Mouse (Mus musculus) hindbrain, embryonic 16.5 days (tissue): ENCODE data around the gene Fbxl16. TPM values are rescaled to one million over a fixed set of nuclear protein-coding genes. Genes with fewer than 3 reads are reported as not detected.

Experiments
- ATAC-seq: fragments of 200-750 bp; cut with Nextera tagmentation; 2 replicates; pipeline ENCODE4 v1.8.0; 2017; ENCODE audit warnings: moderate TSS enrichment, moderate library complexity
- H3K27ac ChIP-seq: fragments of 300-500 bp; sonication (generic); 2 replicates; pipeline ENCODE4 v1.5.1; 2014; ENCODE audit warnings: low read depth, mild to moderate bottlenecking, control low read depth, low read length, moderate library complexity
- H3K27me3 ChIP-seq: fragments of 300-500 bp; sonication (generic); replicated peaks from 2 replicates; pipeline ENCODE4 v1.6.1; 2014; ENCODE audit warnings: low read length; ENCODE audit not compliant: control insufficient read depth, insufficient read depth
- H3K36me3 ChIP-seq: fragments of 300-500 bp; sonication (generic); 2 replicates; pipeline ENCODE4 v1.6.1; 2014; ENCODE audit warnings: mild to moderate bottlenecking, low read length, moderate library complexity, mixed read lengths; ENCODE audit not compliant: control insufficient read depth, insufficient read depth
- H3K4me1 ChIP-seq: fragments of 300-500 bp; sonication (generic); 2 replicates; pipeline ENCODE4 v1.6.1; 2014; ENCODE audit warnings: low read depth, low read length; ENCODE audit not compliant: control insufficient read depth, insufficient read depth
- H3K4me2 ChIP-seq: fragments of 300-500 bp; sonication (generic); 2 replicates; pipeline ENCODE4 v1.6.1; 2014; ENCODE audit warnings: mild to moderate bottlenecking, low read length, control low read depth, moderate library complexity
- H3K4me3 ChIP-seq: fragments of 300-500 bp; sonication (generic); 2 replicates; pipeline ENCODE4 v1.5.1; 2014; ENCODE audit warnings: mild to moderate bottlenecking, low read length, control low read depth, moderate library complexity
- H3K9ac ChIP-seq: fragments of 300-500 bp; sonication (generic); 2 replicates; pipeline ENCODE4 v1.6.1; 2014; ENCODE audit warnings: low read depth, mild to moderate bottlenecking, control low read depth, low read length, moderate library complexity
- H3K9me3 ChIP-seq: fragments of 300-500 bp; sonication (generic); 2 replicates; pipeline ENCODE4 v1.6.1; 2014; ENCODE audit warnings: mild to moderate bottlenecking, low read length, moderate library complexity; ENCODE audit not compliant: control insufficient read depth
- WGBS: fragments of 180-500 bp; shearing (Covaris S2); extraction: QIAGEN DNeasy Blood & Tissue Kit; methylation state at CpG from one replicate; pipeline ENCODE4 v1.1.7; 2014; 5-methylcytosine and 5-hydroxymethylcytosine counted together
- polyA plus RNA-seq: library from polyadenylated mRNA; unstranded; fragments of >200 nt; fragmentation: Nextera tagmentation; extraction: Ambion mirVana; gene quantifications from 2 replicates; pipeline ENCODE4 v1.2.1, GENCODE M21; 2015

Gene Fbxl16
- polyA plus RNA-seq, 1 experiment from 2014 or later, result 38.1 TPM

DNA sequence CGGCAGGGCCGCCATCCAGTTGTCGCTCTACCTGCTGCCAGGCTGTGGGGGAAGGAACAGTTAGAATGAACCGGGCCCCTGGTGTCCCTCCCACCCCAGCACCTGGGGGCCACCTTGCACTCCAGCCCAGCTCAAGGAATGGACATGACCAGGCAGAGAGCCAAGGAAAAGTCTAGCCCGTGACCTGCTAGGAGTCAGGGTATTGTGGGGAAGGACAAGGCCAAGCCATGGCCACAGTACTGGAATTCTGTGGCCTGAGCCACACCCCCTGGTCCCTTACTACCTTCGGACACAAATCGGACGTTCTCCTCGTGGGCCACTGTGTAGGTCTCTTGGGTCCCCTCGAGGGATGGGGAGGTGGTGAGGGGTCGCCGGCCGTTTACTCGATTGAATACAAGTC is 55.4 kb downstream of the Fbxl16 start:
- no peak for ATAC-seq

DNA sequence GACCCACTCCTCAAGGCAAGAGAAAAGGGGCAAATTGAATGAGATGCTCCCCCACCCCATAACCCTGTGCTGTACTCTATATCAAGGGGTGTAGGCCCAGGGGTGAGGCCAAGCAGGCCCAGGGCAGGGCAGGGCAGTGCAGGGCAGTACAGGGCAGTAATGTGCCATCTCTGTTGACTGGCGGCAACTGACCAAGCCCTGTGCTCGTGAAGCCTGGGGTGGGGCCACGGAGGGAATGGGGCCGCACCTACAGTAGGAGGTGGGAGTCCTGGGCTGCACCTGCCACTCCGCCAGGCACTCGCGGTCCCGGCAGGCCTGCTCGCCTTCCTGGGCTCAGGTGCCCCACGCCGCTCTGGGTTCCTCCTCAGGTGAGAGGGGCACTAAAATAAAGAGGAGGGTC is 56.4 kb downstream of the Fbxl16 start:
- WGBS, result 88% methylated on average over 11 of the region's 11 CpGs
- Histone ChIP-seq H3K4me3 (no peak overlapping the region), H3K4me2 (no peak overlapping the region), H3K27me3 (no peaks in the 10 kb centered on the region), H3K9ac (no peak overlapping the region), H3K9me3 (no peaks in the 10 kb centered on the region), H3K4me1 (peaks cover 32% of the 10 kb centered on the region), H3K27ac (no peak overlapping the region), H3K36me3 (no peaks in the 10 kb centered on the region)
- ATAC-seq, result no peak

More for the DNA sequence above, 55.4 kb downstream of the Fbxl16 start:
- no peak overlapping the region for H3K4me3 ChIP-seq
- no peak overlapping the region for H3K27ac ChIP-seq
- no peak overlapping the region for H3K4me2 ChIP-seq
- no peaks in the 10 kb centered on the region for H3K9me3 ChIP-seq
- no peaks in the 10 kb centered on the region for H3K36me3 ChIP-seq
- H3K9ac ChIP-seq, result no peak overlapping the region
- WGBS, result 89% methylated on average over 14 of the region's 14 CpGs
- peaks cover 35% of the 10 kb centered on the region for H3K4me1 ChIP-seq
- H3K27me3 ChIP-seq, result no peaks in the 10 kb centered on the region

GRCm38 (mm10) chr17:25866172-25866571 is 57.3 kb downstream of the Fbxl16 start:
- no peaks in the 10 kb centered on the region for H3K36me3 ChIP-seq

DNA sequence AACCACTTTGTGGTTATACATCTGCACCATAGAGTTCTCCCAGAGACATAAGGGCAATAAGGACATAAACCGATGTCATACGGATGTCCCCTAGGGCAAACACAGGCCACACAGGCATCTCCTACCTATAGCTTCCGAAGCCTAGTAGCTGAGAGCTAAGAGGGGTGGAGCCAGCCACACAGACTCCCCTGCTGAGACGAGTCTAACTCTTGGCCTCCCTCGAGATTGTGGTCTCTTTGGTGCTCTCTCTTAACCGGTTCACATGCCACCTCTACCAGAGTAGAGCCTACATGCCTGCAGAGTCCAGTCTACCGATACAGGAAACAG is 58.6 kb downstream of the Fbxl16 start:
- H3K4me3 ChIP-seq, result peak overlapping the region; percentile 97
- H3K4me1 ChIP-seq, result peaks cover 18% of the 10 kb centered on the region
- no peak for ATAC-seq
- H3K27ac ChIP-seq, result no peak overlapping the region
- H3K9me3 ChIP-seq, result no peaks in the 10 kb centered on the region
- H3K4me2 ChIP-seq, result peak overlapping the region; percentile 96
- 20% methylated on average over 7 of the region's 7 CpGs for WGBS
- no peaks in the 10 kb centered on the region for H3K36me3 ChIP-seq
- H3K9ac ChIP-seq, result peak overlapping the region; percentile 87
- no peaks in the 10 kb centered on the region for H3K27me3 ChIP-seq

More at GRCm38 (mm10) chr17:25866172-25866571, 57.3 kb downstream of the Fbxl16 start:
- Histone ChIP-seq H3K9ac (peak overlapping the region; percentile 17; the same call in 1 of the 2 replicates), H3K4me3 (no peak overlapping the region), H3K4me2 (no peak overlapping the region), H3K27me3 (no peaks in the 10 kb centered on the region), H3K27ac (no peak overlapping the region), H3K4me1 (peaks cover 24% of the 10 kb centered on the region), H3K9me3 (no peaks in the 10 kb centered on the region)
- 96% methylated on average over 3 of the region's 3 CpGs for WGBS
- ATAC-seq, result no peak

DNA sequence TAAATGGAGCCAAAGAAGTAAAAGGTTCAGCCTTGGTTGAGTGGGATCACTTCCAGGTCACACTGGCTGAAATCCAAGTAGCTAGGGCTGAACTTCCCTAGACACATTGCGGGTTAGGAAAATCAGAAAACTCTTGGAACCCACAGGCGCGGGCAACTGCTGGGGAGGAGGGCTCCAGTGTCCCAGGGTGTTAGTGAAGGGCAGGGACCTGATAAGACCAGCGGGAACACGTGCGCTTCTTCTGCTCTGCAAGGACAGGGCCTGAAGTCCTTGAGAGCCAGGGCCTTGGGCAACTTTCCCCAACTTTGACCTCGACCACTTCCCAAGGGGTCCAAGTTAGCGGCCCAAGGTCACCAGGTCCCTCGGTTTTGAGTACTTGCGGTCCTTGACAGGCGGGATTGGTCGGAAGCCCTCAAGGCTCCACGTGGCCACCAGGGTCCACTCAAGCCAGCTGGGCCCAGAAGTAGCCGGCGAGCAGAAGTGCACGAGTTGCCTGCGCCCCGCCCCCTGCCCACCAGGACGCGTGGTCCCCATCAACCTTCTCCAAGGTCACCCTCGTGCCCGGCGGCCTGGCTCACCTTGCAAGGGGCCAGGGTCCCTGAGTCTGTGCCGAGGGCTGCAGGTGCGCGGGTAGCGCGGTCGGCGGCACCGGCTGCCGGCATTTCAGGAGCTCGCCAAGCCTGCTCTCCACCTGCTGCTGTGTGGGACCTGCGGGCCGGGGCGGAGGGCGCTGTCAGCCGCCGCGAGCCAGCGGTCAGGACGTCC is 59.1 kb downstream of the Fbxl16 start:
- Histone ChIP-seq H3K9ac (peak overlapping the region; percentile 87), H3K4me1 (peaks cover 18% of the 10 kb centered on the region), H3K4me2 (peak overlapping the region; percentile 96), H3K27me3 (no peaks in the 10 kb centered on the region), H3K4me3 (peak overlapping the region; percentile 97), H3K36me3 (no peaks in the 10 kb centered on the region), H3K9me3 (no peaks in the 10 kb centered on the region), H3K27ac (peak overlapping the region; percentile 77)
- WGBS, result 2% methylated on average over 41 of the region's 42 CpGs
- no peak; the same call in 1 of the 2 replicates for ATAC-seq

GRCm38 (mm10) chr17:25868601-25869191 is 59.8 kb downstream of the Fbxl16 start, which contains the start of gene Mcrip2:
Gene Mcrip2, minus strand, starts transcription at chr17:25868764.
- under 1% methylated on average over 23 of the region's 24 CpGs for WGBS
- no peaks in the 10 kb centered on the region for H3K27me3 ChIP-seq
- H3K4me2 ChIP-seq, result peak within 1 kb of the TSS; percentile 96
- H3K9ac ChIP-seq, result peak within 1 kb of the TSS; percentile 87
- no peaks in the 10 kb centered on the region for H3K36me3 ChIP-seq
- no peaks in the 10 kb centered on the region for H3K9me3 ChIP-seq
- ATAC-seq, result peak; percentile 91
- H3K27ac ChIP-seq, result peak within 1 kb of the TSS; percentile 77
- H3K4me1 ChIP-seq, result peaks cover 18% of the 10 kb centered on the region
- H3K4me3 ChIP-seq, result peak within 1 kb of the TSS; percentile 97

GRCm38 (mm10) chr17:25869498-25869897 is 60.6 kb downstream of the Fbxl16 start:
- H3K27me3 ChIP-seq, result no peaks in the 10 kb centered on the region
- no peak overlapping the region for H3K27ac ChIP-seq
- no peaks in the 10 kb centered on the region for H3K36me3 ChIP-seq
- no peak overlapping the region for H3K4me3 ChIP-seq
- H3K9me3 ChIP-seq, result no peaks in the 10 kb centered on the region
- no peak overlapping the region for H3K4me2 ChIP-seq
- H3K9ac ChIP-seq, result no peak overlapping the region
- ATAC-seq, result no peak
- 85% methylated on average over 8 of the region's 8 CpGs for WGBS
- H3K4me1 ChIP-seq, result peaks cover 25% of the 10 kb centered on the region

DNA sequence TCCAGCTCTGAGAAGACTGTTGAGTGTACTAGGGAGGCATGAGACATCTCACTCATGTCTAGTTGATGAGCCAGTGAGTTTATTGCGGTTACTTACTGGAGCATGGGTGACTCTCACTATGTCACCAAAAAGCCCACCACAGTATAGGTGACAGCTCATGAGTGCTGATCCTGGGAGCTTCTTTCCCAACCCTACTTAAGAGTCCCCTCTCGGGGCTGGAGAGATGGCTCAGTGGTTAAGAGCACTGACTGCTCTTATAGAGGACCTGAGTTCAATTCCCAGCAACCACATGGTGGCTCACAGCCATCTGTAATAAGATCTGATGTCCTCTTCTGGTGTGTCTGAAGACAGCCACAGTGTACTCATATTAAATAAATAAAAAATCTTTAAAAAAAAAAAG is 61.1 kb downstream of the Fbxl16 start:
- Histone ChIP-seq H3K4me1 (peaks cover 25% of the 10 kb centered on the region), H3K4me3 (no peak overlapping the region), H3K4me2 (no peak overlapping the region), H3K9me3 (no peaks in the 10 kb centered on the region), H3K27ac (no peak overlapping the region), H3K9ac (no peak overlapping the region), H3K36me3 (no peaks in the 10 kb centered on the region), H3K27me3 (no peaks in the 10 kb centered on the region)
- no peak for ATAC-seq
- WGBS, result 82% methylated on average over 2 of the region's 2 CpGs
